Mouse (Mus musculus): ENCODE measurements at regions not wholly inside any gene's neighbourhood (a gene's known extent, or its start where the extent isn't known, plus 50 kb on each side); places are given as distances from the start of the nearest gene placed in this dataset.

DNA sequence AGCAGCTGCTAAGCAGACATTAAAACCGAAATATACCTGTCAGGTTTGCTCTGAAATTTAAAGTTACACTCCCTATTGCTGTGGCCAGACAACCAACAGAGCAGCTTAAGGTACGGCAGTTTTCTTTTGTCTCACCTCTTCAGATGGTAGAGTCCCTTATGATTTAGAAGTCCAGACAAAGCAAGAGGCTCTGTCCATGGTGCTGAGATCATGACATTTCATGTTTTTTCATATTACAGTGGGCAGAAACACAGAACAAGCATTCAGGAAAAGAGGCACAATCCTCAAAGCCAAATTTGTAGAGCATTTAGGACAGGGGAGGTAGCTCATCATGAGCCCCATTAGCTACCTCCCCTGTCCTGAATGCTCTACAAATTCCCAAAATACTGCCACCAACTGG lies 620.0 kb downstream of the Dnah5 start:
- Histone ChIP-seq H3K27me3 (replicated peaks; ENCODE audit: control insufficient read depth, insufficient read depth, low read length) (no peaks in the 10 kb centered on the region), H3K9ac (ENCODE audit: low read depth, low read length) (no peak overlapping the region), H3K4me1 (replicated peaks; ENCODE audit: control insufficient read depth, insufficient read depth, low read length) (no peaks in the 10 kb centered on the region), H3K36me3 (ENCODE audit: control insufficient read depth, insufficient read depth, low read length) (no peaks in the 10 kb centered on the region), H3K27ac (ENCODE audit: low read depth, low read length) (no peak overlapping the region), H3K4me3 (ENCODE audit: low read depth, low read length) (no peak overlapping the region), H3K9me3 (ENCODE audit: control insufficient read depth, low read length) (no peaks in the 10 kb centered on the region), H3K4me2 (no peak overlapping the region)
- no peak for ATAC-seq (replicated peaks; ENCODE audit: low FRiP score)
- WGBS = 64% methylated on average over 2 of the region's 2 CpGs
- DNase-seq (ENCODE audit: low spot score) = no peak

DNA sequence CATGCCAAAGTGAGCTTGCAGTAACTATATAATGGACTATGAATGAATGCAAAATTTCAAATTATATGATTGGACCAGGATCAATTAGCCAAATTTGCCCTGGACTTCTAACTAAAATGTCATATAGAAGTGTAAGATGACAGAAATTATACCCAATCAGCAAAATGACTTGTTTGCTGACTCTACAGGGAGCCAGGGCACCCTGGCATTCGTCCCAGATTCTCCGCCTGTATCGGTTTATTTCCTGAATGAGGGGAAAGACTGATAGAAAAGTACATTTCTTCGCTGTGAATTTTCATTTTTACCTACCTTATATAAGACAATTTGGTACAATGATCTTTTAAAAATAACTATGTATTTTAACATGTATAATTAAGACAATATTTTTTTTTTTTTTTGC lies 631.3 kb downstream of the Dnah5 start:
- H3K9ac ChIP-seq (ENCODE audit: low read depth, low read length) = no peak overlapping the region
- no peak overlapping the region for H3K4me3 ChIP-seq (ENCODE audit: low read depth, low read length)
- DNase-seq (ENCODE audit: low spot score) (no peak), ATAC-seq (replicated peaks; ENCODE audit: low FRiP score) (no peak)
- 74% methylated on average over 4 of the region's 4 CpGs for WGBS
- no peak overlapping the region for H3K4me2 ChIP-seq
- H3K27ac ChIP-seq (ENCODE audit: low read depth, low read length) = no peak overlapping the region
- no peaks in the 10 kb centered on the region for H3K4me1 ChIP-seq (replicated peaks; ENCODE audit: control insufficient read depth, insufficient read depth, low read length)
- no peaks in the 10 kb centered on the region for H3K9me3 ChIP-seq (ENCODE audit: control insufficient read depth, low read length)
- H3K36me3 ChIP-seq (ENCODE audit: control insufficient read depth, insufficient read depth, low read length) = no peaks in the 10 kb centered on the region
- no peaks in the 10 kb centered on the region for H3K27me3 ChIP-seq (replicated peaks; ENCODE audit: control insufficient read depth, insufficient read depth, low read length)

DNA sequence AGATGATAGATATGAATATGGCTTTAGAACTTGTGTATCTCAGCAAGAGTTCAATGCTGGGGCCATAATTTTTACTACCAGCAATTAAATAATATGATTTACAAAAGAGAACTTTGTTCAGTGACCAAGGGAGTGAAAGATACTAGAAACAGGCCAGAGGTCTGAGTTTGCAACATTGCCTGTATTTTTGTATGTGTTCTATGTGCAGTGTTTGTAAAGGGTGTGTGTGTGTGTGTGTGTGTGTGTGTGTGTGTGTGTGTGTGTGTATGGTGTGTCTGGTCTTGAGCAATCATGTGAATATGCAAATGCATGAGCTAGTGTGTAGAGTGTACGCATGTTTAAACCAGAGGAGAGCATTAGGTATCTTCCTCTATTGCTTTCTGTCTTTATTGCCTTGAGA lies 636.8 kb downstream of the Dnah5 start:
- WGBS = 95% methylated on average over 1 of the region's 1 CpGs
- Histone ChIP-seq H3K27me3 (replicated peaks; ENCODE audit: control insufficient read depth, insufficient read depth, low read length) (no peaks in the 10 kb centered on the region), H3K4me2 (no peak overlapping the region), H3K4me3 (ENCODE audit: low read depth, low read length) (no peak overlapping the region), H3K9ac (ENCODE audit: low read depth, low read length) (no peak overlapping the region), H3K9me3 (ENCODE audit: control insufficient read depth, low read length) (no peaks in the 10 kb centered on the region), H3K4me1 (replicated peaks; ENCODE audit: control insufficient read depth, insufficient read depth, low read length) (no peaks in the 10 kb centered on the region), H3K36me3 (ENCODE audit: control insufficient read depth, insufficient read depth, low read length) (no peaks in the 10 kb centered on the region), H3K27ac (ENCODE audit: low read depth, low read length) (no peak overlapping the region)
- no peak for DNase-seq (ENCODE audit: low spot score)
- ATAC-seq (replicated peaks; ENCODE audit: low FRiP score) = no peak

DNA sequence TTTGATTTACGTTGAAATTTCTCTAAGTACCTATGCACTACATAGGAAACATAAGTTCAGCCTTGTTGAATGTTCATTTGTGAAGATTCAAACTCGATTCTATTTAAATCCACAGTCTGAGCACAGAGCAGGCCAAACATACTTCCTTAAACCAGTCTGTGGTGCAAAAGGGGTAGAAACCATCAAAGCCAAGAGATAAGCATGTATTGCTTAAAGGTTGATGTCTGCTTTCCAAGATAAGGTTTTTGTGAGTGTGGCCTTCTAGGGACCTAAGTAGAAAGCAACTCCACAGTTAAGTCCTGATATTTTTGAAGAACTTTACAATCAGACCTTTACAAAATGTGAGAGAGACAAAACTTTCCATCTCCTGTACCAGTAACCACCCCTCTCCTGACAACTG lies 652.9 kb downstream of the Dnah5 start:
- Histone ChIP-seq H3K36me3 (ENCODE audit: control insufficient read depth, insufficient read depth, low read length) (no peaks in the 10 kb centered on the region), H3K27ac (ENCODE audit: low read depth, low read length) (no peak overlapping the region), H3K4me3 (ENCODE audit: low read depth, low read length) (no peak overlapping the region), H3K9ac (ENCODE audit: low read depth, low read length) (no peak overlapping the region), H3K4me1 (replicated peaks; ENCODE audit: control insufficient read depth, insufficient read depth, low read length) (no peaks in the 10 kb centered on the region), H3K27me3 (replicated peaks; ENCODE audit: control insufficient read depth, insufficient read depth, low read length) (no peaks in the 10 kb centered on the region), H3K4me2 (no peak overlapping the region), H3K9me3 (ENCODE audit: control insufficient read depth, low read length) (no peaks in the 10 kb centered on the region)
- ATAC-seq (replicated peaks; ENCODE audit: low FRiP score) (peak; percentile 82), DNase-seq (ENCODE audit: low spot score) (no peak)
- WGBS = 50% methylated on average over 2 of the region's 2 CpGs

DNA sequence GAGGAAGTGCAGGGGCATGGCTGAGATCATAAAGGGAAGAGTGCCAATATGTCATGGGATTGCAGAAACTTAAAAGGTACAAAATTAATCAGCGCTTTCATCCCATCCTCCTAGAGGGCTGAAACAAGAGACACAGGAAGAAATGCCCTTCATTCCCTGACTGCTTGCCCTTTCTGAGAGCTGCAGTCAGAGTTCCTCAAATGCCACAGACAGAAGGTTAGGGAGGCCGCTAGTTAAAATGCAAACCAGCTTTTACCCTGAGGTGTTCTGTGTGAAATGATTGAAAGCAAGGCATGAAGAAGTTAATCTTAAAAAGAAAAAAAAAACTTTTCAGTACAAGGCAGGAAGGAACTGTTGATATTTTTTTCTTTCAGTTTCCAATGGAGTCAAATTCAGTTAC lies 654.6 kb downstream of the Dnah5 start:
- Histone ChIP-seq H3K4me2 (no peak overlapping the region), H3K9me3 (ENCODE audit: control insufficient read depth, low read length) (no peaks in the 10 kb centered on the region), H3K9ac (ENCODE audit: low read depth, low read length) (no peak overlapping the region), H3K27me3 (replicated peaks; ENCODE audit: control insufficient read depth, insufficient read depth, low read length) (no peaks in the 10 kb centered on the region), H3K27ac (ENCODE audit: low read depth, low read length) (no peak overlapping the region), H3K4me1 (replicated peaks; ENCODE audit: control insufficient read depth, insufficient read depth, low read length) (no peaks in the 10 kb centered on the region), H3K36me3 (ENCODE audit: control insufficient read depth, insufficient read depth, low read length) (no peaks in the 10 kb centered on the region), H3K4me3 (ENCODE audit: low read depth, low read length) (no peak overlapping the region)
- WGBS = 83% methylated on average over 2 of the region's 2 CpGs
- no peak for ATAC-seq (replicated peaks; ENCODE audit: low FRiP score)
- DNase-seq (ENCODE audit: low spot score) = no peak

DNA sequence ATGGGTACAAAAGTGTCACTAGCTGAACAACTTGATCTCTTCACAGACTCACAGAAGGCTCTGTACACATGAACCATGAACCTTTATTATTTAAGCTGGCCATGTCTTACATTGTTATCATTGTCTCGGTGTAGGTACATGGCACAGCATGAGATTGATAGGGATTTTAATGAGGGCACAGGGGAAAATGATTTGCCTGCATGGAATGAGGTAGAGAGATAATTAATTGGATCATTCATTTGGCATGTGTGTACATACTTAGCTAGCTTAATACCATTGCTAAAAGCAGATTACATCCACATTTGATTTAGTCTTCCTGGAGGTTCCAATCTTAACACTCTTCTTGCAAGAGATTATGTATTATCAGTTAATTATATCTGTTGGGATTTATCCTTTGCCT lies 660.5 kb downstream of the Dnah5 start:
- 68% methylated on average over 1 of the region's 1 CpGs for WGBS
- Histone ChIP-seq H3K36me3 (ENCODE audit: control insufficient read depth, insufficient read depth, low read length) (no peaks in the 10 kb centered on the region), H3K9me3 (ENCODE audit: control insufficient read depth, low read length) (no peaks in the 10 kb centered on the region), H3K27ac (ENCODE audit: low read depth, low read length) (no peak overlapping the region), H3K4me3 (ENCODE audit: low read depth, low read length) (no peak overlapping the region), H3K27me3 (replicated peaks; ENCODE audit: control insufficient read depth, insufficient read depth, low read length) (no peaks in the 10 kb centered on the region), H3K9ac (ENCODE audit: low read depth, low read length) (no peak overlapping the region), H3K4me1 (replicated peaks; ENCODE audit: control insufficient read depth, insufficient read depth, low read length) (no peaks in the 10 kb centered on the region), H3K4me2 (no peak overlapping the region)
- no peak for ATAC-seq (replicated peaks; ENCODE audit: low FRiP score)
- no peak for DNase-seq (ENCODE audit: low spot score)

DNA sequence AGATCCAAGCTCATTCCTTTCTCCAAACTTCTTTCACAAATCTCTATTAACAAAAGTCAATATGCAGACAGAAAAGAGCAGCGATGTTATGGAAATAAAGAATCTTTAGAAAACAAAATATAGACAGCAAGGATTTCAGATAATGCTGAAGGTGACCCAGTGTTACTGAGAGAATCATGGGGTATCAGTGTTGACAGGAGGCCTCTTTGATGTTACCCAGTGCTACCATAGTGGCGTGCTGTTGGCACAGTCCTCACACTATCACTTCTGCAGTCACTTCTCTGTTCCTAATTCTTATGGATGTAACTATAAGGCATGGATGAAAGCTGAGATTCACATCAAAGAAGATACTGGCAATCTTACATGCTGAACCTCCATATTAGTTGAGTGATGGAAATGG lies 661.4 kb downstream of the Dnah5 start:
- H3K27me3 ChIP-seq (replicated peaks; ENCODE audit: control insufficient read depth, insufficient read depth, low read length) = no peaks in the 10 kb centered on the region
- no peaks in the 10 kb centered on the region for H3K9me3 ChIP-seq (ENCODE audit: control insufficient read depth, low read length)
- no peak overlapping the region for H3K4me2 ChIP-seq
- H3K36me3 ChIP-seq (ENCODE audit: control insufficient read depth, insufficient read depth, low read length) = no peaks in the 10 kb centered on the region
- H3K27ac ChIP-seq (ENCODE audit: low read depth, low read length) = no peak overlapping the region
- H3K4me3 ChIP-seq (ENCODE audit: low read depth, low read length) = no peak overlapping the region
- ATAC-seq (replicated peaks; ENCODE audit: low FRiP score) = no peak
- H3K4me1 ChIP-seq (replicated peaks; ENCODE audit: control insufficient read depth, insufficient read depth, low read length) = no peaks in the 10 kb centered on the region
- WGBS = 70% methylated on average over 2 of the region's 2 CpGs
- no peak overlapping the region for H3K9ac ChIP-seq (ENCODE audit: low read depth, low read length)
- no peak for DNase-seq (ENCODE audit: low spot score)

DNA sequence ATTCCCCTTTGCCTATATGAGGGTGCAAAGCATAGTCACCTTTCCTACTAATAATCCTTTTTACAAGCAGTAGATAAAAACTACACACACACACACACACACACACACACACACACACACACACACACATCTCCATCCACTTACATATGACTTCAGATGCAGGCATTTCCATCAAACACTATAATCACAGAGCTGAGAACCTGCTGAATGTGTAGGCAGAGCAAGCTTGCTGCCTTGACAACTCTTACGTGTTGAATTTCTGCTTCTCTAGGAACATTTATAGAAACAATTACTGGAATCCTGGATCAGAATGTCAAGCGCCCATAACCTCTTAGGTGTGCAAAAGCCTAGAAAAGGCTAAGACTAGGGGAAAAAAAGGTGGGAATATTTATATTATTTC lies 669.4 kb downstream of the Dnah5 start:
- no peak overlapping the region for H3K4me2 ChIP-seq
- no peak overlapping the region for H3K27ac ChIP-seq (ENCODE audit: low read depth, low read length)
- WGBS = 80% methylated on average over 2 of the region's 2 CpGs
- no peaks in the 10 kb centered on the region for H3K27me3 ChIP-seq (replicated peaks; ENCODE audit: control insufficient read depth, insufficient read depth, low read length)
- H3K9me3 ChIP-seq (ENCODE audit: control insufficient read depth, low read length) = no peaks in the 10 kb centered on the region
- H3K4me3 ChIP-seq (ENCODE audit: low read depth, low read length) = no peak overlapping the region
- ATAC-seq (replicated peaks; ENCODE audit: low FRiP score) (no peak), DNase-seq (ENCODE audit: low spot score) (no peak)
- no peaks in the 10 kb centered on the region for H3K36me3 ChIP-seq (ENCODE audit: control insufficient read depth, insufficient read depth, low read length)
- H3K4me1 ChIP-seq (replicated peaks; ENCODE audit: control insufficient read depth, insufficient read depth, low read length) = no peaks in the 10 kb centered on the region
- no peak overlapping the region for H3K9ac ChIP-seq (ENCODE audit: low read depth, low read length)

DNA sequence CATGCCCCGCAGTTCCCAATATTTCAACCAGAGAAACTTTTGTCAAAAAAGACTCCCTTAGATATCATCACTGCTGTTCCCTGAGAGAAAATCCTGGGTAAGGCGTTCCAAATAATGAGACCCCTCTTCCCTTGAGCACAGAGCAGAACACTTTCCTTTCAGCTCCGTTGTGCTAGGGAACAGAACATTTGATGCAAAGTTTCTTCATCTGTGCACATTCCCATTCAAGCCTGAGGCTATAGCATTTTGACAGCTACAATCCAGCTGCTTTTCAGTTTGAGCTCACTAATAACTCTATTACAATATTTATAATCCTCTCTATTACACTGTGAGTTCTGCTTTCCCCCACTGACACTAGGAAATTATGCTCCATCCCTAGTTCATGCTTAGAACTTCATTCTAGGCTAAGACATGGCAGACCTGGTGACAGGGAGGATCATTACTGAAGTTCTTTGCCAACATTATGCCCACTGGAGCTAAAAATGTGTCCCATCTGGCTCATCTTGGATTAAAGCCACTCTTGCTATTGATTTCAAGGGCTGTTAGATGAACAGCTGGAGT lies 692.8 kb downstream of the Dnah5 start:
- H3K27me3 ChIP-seq (replicated peaks; ENCODE audit: control insufficient read depth, insufficient read depth, low read length) = no peaks in the 10 kb centered on the region
- no peak overlapping the region for H3K27ac ChIP-seq (ENCODE audit: low read depth, low read length)
- ATAC-seq (replicated peaks; ENCODE audit: low FRiP score) (no peak), DNase-seq (ENCODE audit: low spot score) (no peak)
- H3K9ac ChIP-seq (ENCODE audit: low read depth, low read length) = no peak overlapping the region
- H3K4me3 ChIP-seq (ENCODE audit: low read depth, low read length) = no peak overlapping the region
- no peaks in the 10 kb centered on the region for H3K4me1 ChIP-seq (replicated peaks; ENCODE audit: control insufficient read depth, insufficient read depth, low read length)
- no peaks in the 10 kb centered on the region for H3K36me3 ChIP-seq (ENCODE audit: control insufficient read depth, insufficient read depth, low read length)
- H3K4me2 ChIP-seq = no peak overlapping the region
- WGBS = 78% methylated on average over 3 of the region's 3 CpGs
- no peaks in the 10 kb centered on the region for H3K9me3 ChIP-seq (ENCODE audit: control insufficient read depth, low read length)

All from liver, embryonic 11.5 days (tissue).